Mouse (Mus musculus): ENCODE data around the gene 2410004B18Rik.

2410004B18Rik gene

DNA sequence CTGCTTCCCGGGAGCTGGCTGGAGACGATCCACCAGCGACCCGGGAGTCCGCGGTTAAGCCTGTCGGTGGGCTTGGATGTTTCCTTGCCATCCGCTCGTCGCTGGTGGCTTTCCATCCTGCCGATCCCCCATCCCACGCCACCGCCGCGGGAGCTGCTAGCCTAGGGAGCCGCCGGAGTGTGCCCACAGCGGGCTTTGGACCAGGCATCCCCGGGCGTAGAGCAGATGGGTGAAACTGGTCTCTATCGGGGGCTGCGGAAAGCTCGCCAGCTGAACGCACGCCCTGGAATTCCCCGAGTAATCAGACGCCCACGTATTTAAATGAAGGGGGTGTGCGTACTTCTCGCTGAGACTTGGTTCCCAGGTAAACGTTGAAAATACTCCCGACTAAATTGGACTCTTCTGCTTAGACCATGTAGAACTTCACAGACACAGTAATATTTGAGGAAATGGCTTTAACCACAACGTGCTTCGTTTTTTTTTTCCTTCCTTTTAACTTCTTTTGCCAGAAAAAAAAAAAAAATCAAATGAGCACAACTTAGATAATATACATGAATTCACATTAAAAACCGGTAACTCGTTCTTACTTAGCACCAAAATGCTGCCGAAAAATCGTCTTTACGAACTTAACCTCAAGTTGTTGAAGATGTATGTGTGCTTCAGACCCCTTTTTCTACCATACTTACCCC is 13.0 kb upstream of the 2410004B18Rik start:
- in situ Hi-C loops (cut with MboI, MseI), result loop anchor here (5.0 to 25.0 kb wide), 4 partner anchors 312 to 1517 kb away; partner anchors contain the start of genes Hs2st1 (in 1 of the 2) and Selenof (in 1 of the 2)

DNA sequence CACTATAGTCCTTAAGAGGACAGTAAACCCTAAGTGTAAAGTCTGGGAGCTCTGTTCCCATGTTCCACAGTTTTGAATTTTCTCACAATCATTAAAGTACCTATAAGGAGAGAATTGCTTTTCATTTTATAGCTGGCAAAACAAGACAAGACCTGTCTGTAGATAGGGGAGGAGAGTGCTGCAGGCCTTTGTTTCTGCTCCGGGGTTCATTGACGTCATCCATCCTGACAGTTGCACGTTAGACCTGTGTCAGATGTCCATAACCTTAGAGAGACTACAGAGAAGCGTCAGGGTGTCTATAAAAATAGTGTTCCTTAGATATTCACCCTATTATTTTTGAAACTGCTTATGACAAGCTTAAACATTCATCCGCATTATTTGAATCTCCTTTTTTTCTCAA is 12.3 kb upstream of the 2410004B18Rik start:
- in situ Hi-C loops (cut with MboI, MseI), result loop anchor here (10.0 kb wide), 2 partner anchors 801 to 1351 kb away; partner anchors contain the start of genes Hs2st1 (in 1 of the 2) and Selenof (in 1 of the 2)

DNA sequence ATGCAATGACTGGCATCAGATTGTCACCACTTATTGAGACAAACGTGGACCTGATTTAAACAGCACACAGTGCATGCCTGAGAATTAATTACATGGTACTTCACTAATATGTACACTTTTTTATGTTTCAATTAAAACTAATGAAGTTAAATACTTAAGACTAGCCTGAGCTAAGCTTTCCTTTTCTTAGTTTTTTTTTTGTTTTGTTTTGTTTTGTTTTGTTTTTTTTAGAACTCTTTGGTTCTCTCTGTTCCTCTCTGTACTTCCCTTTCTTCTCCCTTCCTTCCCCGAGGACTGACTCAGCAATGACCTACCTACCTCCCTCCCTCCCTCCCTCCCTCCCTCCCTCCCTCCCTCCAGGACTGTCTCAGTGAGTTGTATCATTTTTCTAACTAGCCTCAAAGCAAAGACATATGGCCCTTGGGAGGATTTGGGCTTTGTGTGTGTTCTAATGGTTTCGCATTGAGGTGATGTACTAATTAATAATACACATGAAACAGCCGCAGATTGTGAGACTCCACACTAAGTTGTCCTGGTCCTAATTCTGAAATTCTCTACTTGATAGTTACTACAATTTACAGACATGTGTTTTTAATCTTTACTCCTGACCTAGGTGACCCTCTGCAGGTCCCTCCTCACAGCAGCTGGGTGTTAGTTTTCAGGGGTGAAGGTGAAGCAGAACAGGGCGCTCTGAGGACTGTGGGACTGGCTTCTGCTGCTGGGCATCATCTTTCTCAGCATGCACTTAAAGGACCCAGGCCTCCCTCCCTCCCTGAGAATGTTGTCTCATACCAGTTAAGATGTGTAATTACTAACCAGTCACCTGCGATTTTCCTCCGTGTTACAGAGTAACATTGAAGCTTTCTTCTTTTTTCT is 8.1 kb upstream of the 2410004B18Rik start:
- in situ Hi-C loops (cut with MboI, MseI), result loop anchor here (5.0 to 10.0 kb wide), 3 partner anchors 568 to 1355 kb away; partner anchors contain the start of genes Gng5 (in 1 of the 2), Hs2st1 (in 1 of the 2), Selenof (in 1 of the 2) and Spata1 (in 1 of the 2)

DNA sequence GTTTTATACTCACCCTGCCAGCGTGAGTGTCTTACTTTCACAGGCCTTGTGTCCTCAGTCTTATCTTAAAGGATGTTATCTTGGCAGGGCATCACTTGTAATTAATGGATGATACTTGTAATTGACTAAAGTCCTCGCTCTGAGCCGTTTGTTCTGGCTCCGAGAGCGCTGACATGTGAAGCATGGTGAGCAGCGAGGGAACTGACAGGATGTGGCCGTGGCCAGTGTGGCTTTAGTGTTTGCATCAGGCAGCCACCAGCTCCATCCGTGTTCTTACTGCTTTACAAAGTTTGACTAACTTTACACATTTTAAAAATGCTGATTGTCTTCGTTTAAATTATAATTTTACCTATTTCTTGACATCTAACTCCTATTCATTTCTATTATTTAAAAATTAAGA is 4.0 kb upstream of the 2410004B18Rik start:
- in situ Hi-C loops (cut with MboI, MseI), result loop anchor here in 1 of 2 experiments (5.0 kb wide), 1 partner anchor 563 kb away; the partner anchor contains the start of genes Gng5 and Spata1

DNA sequence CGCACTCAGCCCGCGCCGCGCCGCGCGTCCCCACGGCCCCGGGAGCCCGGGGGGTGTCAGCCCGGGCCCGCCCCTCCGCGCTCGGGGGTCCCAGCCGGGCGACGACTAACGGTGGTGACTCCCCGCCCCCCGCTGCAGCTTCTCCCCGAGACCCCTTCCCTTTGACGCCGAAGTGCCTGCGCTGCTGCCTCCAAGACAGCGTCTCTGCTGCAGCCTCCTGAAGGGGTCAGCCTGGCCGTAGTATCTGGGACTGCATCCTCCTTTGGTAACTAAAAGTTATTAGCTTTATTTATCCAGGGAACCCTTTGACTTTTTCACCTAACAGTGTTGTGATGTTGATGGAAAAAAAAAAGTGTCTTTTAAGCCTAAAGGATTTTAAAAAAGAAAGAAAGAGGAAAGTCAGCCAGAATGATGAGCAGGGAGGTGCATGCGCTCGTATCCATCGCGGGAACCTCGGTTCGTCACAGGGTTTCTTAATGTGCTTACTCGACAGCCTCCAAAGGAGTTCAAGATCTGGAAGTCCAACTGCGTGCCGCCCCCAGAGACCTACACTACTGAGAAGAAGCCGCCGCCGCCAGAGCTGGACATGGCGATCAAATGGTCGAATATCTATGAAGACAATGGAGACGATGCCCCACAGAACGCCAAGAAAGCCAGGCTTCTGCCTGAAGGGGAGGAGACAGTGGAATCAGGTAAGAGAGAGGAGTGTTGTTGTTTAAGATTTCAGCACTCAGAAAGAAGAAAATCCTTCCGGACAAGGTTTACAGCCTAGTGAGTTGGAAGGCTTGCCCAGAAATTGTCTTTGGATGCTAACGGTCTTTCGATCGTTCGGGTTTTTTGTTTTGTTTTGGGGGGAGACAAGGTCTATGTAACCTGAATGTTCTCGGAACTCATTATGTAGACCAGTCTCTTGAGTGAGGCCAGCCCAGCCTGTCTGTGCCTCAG is 863 bp downstream of the 2410004B18Rik start:
- in situ Hi-C loops (cut with MboI, MseI), result no loop called here

DNA sequence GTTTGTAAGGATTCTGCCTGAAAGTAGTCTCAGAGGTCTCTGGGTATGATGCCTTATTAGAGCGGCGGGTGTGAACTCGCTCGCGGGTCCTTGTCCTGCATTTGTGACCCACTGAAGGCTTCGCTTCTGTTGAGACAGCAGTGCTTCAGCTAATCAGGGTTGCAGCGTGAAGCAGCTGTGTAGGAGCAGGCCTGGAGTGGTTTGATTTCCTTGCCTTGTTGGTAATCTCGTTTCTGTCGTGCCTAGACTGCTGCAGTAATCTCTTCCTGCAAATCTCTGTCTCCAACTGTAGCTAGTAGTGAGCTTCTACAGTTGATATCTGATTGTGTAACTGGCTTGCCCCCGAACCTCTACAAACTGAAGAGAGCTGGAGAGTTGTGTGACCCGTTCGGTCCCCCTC is 1.6 kb downstream of the 2410004B18Rik start:
- in situ Hi-C loops (cut with MboI, MseI), result no loop called here

DNA sequence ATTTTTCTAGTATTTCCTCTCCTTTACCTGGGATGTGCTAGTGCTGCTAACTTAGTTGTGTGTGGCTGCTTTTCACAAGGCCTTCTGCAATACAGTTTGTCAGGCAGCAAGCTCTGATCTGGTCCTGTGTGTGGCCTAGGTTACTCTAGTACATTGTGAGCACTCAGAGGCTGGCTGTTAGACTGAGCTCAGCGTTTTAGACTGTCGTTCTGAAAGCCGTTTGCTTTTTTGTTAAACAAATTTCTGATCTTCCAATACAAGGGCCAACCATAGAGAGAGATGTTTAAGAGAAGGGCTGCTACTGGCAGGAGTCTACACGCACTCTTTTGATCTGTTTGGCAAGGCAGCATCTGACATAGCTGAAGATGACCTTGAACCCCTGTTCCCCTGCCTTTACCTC is 2.2 kb downstream of the 2410004B18Rik start:
- in situ Hi-C loops (cut with MboI, MseI), result no loop called here

DNA sequence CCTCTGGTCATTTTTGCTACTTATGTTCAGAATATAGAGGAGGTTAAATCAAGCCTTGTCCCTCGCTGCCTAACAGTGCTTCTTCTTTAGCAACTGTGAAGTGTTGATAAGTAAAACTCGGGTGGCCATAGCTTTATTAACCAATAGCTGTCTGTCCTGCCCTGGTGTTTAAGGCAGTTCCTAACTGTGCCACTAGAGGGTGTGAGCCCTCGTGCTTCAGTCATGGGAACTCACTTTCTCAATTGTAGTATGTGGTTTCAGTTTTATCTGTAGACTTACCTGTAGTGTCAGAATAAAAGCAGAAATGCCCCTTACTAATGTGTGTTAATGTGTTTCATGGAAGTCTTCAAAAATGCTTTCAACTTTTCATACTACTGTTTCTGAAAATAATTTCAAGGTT is 4.2 kb downstream of the 2410004B18Rik start:
- in situ Hi-C loops (cut with MboI, MseI), result no loop called here

DNA sequence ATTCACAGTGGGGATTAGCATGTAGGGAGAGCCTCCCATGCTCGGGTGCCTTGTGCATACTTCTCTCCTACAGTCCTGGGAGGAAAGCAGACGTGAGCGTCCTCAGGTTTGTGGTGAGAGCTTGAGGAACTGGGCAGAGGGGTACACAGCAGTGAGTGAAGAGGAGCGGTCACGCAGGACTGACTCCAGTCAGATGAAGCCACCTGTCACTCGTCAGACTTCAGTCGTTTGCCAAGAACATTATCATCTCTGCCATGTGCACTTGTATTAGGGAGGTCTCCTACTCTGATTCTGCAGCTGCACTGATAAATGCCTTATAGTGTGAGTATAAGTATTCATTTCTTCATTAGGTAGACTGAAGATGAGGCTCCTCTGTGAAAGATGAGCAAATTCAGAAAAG is 6.5 kb downstream of the 2410004B18Rik start:
- in situ Hi-C loops (cut with MboI, MseI), result no loop called here

DNA sequence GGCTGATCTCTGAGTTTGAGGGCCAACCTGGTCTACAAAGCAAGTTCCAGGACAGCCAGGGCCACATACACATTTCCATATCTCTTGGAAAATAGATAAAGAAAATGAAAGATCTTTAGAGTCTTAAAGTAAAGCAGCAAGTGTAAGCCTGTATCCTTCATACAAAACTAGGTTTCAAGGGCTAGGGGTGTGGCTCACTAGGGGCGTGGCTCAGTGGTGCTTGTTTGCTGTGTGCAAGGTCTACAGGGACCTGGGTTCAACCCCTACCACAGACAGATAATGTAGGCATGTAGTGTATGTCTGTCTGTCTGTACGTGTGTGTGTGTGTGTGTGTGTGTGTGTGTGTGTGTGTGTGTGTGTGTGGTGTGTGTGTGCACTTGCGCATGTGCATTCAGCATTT is 8.1 kb downstream of the 2410004B18Rik start:
- in situ Hi-C loops (cut with MboI, MseI), result no loop called here

DNA sequence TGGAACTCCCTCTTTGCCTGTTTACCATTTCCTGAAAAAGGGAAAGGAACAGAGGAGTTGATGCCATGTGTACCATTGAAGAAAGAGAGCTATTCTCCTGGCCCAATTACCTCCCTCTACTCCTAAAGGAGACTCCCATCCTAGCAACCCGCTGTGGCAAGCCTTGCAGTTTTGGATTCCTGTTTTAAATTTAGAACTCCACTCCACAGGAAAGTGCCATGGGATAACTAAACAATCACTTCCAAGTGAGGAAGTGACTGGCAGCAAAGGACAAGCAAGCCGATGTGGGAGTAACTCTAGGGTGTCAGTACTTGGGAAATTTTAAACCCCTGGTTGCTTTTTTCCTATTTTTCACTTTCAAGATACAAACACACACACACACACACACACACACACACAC is 8.8 kb downstream of the 2410004B18Rik start:
- in situ Hi-C loops (cut with MboI, MseI), result no loop called here

DNA sequence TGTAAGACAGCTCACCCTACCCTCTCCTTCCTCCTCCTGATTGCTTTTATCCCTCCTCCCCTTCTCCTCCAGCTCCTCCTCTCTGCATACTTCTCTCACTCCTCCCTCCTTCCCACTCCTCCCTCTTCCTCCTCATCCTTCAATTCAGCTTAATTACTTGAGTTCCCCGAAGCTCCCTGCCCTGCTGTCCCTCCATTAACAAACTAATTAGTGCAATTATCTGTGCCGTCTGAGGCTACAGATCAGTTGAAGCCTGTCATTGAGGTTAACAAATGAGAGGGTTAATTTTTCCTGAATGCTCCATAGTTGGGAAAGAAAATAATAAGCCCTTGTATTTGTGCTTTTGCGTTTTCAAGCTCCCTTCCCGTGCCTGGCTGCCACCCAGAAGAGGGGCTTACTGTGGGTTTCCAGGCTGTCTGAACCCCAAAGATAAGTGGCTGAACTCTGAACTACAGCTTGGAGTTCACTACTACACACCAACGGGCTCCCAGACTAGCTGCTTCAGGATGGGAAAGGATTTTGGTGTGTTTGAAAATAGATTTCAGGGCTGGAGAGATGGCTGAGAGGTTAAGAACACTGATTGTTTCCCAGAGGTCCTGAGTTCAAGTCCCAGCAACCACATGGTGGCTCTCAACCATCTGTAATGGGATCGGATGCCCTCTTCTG is 9.9 kb downstream of the 2410004B18Rik start:
- in situ Hi-C loops (cut with MboI, MseI), result no loop called here

DNA sequence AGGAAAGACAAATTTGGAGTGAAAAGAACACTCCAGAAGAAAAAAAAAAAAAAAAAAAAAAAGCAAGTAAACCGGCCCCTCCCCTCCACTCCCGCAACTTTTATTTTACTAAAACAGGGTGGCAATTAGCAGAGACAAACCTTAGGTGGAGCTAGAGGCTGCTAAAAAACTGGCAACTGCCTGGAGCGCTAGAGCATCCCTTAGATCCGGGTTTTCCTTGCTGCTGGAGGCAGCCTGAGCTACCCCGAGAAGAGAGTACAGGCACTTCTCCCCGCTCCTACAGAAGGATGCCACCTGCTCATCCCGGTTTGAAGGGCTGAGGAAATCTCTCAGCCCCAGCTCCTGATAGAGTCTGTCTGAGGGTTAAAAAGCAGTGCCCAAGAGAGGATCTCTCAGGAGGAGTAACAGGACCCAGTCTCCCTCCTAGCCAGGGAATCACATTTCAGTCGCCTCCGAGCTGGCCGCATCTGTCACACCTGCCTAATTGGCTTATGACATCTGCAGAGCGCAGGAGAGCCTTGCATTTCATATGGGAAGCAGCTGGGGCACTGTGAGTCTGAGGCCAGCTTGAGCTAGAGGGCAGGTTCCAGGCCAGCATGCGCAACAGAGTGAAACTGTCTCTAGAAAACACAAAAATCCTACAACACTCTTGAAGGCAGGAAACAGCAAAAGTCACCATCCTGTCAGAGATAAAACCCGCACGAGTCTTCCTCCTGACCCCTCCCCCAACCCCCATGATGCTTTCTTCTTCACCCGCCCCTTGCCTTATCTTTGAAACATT is 12.4 kb downstream of the 2410004B18Rik start:
- in situ Hi-C loops (cut with MboI, MseI), result loop anchor here (5.0 kb wide), 1 partner anchor 227 kb away; no protein-coding TSS in a partner anchor

DNA sequence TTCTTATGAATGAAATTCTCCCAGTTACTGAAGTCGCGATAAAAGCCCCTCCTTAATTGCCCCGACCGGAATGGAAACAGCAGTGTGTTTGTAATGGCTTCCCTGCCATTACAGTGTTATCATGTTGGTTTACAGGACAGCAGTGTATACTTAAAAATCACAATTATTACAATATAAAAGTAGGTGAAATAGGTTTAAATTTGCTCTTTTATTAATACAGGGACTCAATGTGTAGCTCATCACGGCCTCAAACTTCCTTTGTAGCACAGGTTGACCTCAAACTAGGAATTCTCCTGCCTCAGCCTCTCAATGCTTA is 13.0 kb downstream of the 2410004B18Rik start:
- in situ Hi-C loops (cut with MboI, MseI), result loop anchor here (5.0 kb wide), 1 partner anchor 227 kb away; no protein-coding TSS in a partner anchor

DNA sequence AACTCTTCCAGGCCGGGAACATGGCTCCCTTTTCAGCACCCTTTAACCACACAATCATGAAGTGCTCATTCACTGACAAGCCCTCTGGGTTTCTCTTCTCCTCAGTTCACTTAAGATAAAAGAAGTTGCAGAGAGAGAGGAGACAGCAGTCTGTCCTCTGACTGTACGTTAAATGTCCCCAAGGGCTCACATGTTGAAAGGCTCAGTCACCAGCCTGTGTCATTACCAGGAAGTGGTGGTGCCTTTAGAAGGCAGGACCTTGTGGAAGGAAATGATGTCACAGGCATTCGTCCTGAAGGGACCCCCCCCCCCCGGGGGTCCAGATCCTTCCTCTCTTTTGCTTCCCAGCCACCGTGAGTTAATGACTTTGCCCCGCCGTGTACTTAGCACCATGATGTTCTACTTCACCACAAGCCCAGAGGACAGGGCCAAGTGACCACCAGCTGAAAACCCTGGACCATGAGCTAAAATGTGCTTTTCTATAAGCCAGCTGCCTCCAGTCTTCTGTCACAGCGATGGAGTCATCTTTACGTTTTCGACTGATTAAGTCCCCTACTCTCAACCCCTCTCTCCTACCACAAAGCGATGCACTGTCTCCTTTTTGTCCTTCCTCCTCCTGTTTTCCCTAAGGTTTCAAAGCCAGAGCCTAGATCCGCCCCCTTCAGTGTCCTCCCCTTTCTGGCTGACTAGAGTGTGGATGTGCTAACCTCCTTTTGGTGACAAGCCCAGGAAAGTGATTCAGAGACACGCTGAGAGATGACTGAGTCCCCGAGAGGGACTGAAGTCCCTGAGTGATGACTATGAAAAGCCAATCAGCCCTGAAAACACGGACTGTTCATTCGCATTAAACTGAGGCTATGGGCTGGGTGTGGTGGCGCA is 13.7 kb downstream of the 2410004B18Rik start:
- in situ Hi-C loops (cut with MboI, MseI), result loop anchor here (5.0 kb wide), 1 partner anchor 226 kb away; no protein-coding TSS in a partner anchor

DNA sequence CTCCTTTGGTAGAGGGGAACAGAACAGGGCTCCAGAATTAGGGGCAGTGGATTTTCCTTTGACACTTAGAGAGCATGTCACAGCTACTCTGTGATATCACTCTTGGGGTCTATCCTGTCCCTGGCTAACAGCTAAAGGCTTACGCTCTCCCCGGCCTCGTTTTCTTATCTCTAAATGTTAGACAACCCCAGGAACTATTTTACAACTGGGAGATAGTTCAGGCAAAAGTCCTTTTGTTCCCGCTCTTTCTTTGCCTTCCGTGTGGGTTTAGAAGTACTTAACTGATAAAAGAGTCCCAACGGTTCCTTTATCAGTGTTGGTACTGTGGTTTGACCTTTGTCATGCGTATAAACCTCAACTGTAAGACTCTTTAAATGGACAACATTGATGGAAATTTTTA is 15.1 kb downstream of the 2410004B18Rik start:
- in situ Hi-C loops (cut with MboI, MseI), result loop anchor here (5.0 kb wide), 1 partner anchor 224 kb away; no protein-coding TSS in a partner anchor

DNA sequence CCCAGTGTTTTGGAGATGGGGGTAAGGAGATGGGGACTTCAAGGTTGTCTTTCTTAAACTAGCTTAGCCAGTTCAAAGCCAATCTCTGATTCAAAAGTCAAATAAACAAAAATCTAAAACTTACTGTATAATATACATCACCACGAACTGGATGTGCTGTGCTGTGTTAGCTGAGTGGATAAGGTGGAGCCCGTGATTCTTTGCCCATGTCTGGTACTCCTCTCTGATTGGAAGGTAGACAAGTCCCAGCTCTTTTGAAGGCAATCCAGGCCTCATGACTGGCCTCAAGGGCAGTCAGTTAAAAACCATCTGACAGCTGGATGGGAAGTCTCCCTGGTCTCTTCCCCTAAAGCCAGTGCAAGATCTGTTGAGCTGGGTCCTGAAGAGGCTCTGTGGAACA is 15.6 kb downstream of the 2410004B18Rik start:
- in situ Hi-C loops (cut with MboI, MseI), result loop anchor here (5.0 kb wide), 1 partner anchor 224 kb away; no protein-coding TSS in a partner anchor

DNA sequence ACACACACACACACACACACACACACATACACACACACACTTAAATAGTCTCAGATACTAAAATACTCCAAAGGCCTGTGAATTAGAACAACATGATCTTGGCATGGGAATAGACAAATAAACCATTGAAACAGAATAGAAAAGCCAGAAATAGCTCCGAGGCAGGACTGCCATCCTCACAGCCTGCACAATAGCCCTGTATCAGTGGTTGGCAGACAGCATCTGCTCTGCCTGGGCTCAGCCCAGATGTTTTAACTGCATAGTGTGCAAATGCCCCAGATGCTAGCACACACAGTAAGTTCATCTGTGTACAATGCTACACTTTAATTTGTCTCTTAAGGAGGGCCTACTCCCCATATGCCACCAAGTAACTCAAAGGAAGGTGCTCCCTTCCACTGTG is 22.0 kb downstream of the 2410004B18Rik start:
- in situ Hi-C loops (cut with MboI, MseI), result no loop called here

DNA sequence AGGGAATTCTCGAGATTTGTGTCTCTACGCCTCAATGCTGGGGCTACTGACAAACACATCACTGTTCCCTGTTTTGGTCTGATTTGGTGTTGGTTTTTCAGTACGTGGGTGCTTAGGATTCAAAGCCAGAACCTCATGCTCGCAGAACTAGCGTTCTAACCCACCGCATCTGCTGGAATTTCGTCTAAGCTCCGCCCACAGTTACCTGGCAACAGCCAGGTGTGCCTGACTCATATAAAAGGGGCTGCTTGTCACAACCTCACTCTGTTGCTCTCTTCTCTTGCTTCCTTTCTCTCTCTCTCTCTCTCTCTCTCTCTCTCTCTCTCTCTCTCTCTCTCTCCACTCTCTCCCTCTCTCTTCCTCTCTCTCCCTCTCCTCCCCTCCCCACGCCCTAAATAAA is 24.6 kb downstream of the 2410004B18Rik start:
- in situ Hi-C loops (cut with MboI, MseI), result no loop called here

Data from T-helper 17 cell (primary cell).